Mouse (Mus musculus) kidney, postnatal 4 days (tissue): ENCODE measurements around the gene Mgmt.

Experiments
- DNase-seq, 2 experiments: peaks; one replicate each; pipeline ENCODE4 v3.0.0; 2021; ENCODE audit warnings: mixed read lengths in 2 of 2

Mgmt gene

DNA sequence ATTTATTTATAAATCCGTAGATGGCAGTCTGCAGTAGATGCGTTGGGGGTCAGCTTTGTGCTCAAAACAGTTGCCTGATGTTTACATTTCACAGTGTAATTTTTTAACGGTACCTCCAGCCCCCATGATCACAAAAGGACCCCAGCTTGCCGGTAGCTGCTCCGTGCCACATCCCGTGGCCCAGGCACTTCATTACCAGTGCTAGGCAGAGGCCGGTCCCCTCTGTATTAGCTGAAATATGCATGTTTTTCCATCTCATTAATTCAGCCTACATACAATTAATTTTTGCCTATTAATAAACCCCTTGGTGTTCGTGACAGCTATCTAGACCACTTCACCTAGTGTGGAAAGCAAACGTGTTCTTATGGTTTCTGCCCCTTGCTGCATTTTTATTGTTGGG, 169.8 kb downstream of the Mgmt start:
- no peak for DNase-seq

GRCm38 (mm10) chr7:137065408-137065807, 171.0 kb downstream of the Mgmt start:
- no peak for DNase-seq

DNA sequence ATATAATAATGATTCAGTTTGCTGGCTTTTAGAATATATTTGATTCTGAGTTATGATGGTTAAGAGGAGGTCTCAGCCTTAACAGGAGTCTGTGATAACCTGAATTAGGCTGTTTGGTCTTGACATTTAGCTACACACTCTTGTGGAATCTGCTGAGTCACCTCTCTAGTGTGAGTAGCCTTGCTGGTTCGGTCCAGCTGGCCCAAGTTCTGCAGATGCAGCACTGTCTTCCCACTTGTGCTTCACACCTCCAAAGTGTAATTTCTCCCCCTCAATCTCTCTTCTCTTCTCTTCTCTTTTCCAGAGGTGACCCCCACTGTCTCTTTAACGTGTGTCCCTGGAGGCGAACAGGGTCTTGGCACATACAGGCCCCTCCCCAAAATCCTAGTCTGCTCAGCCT, 171.8 kb downstream of the Mgmt start:
- DNase-seq, result no peak

DNA sequence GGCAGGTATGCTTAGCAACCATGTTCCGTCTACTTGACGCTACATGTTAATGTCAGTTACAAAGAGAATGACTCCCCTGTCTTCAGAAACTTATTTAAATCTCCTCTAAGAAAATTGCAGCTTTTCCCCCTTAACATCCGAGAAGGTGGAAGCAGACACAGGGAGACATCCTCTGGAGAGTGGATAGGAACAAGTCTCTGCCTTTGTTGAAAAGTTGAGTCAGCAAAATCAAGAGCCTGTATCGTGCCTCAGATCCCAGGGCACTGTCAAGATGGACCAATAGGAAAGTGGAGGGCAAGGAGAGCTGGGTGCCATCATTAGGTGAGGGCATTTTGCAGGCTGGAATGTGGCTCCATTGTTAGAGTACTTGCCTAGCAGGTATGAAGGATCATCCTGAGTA, 172.6 kb downstream of the Mgmt start:
- DNase-seq, result no peak

GRCm38 (mm10) chr7:137067758-137068157, 173.3 kb downstream of the Mgmt start:
- DNase-seq, result no peak

GRCm38 (mm10) chr7:137068796-137069195, 174.4 kb downstream of the Mgmt start:
- no peak for DNase-seq

DNA sequence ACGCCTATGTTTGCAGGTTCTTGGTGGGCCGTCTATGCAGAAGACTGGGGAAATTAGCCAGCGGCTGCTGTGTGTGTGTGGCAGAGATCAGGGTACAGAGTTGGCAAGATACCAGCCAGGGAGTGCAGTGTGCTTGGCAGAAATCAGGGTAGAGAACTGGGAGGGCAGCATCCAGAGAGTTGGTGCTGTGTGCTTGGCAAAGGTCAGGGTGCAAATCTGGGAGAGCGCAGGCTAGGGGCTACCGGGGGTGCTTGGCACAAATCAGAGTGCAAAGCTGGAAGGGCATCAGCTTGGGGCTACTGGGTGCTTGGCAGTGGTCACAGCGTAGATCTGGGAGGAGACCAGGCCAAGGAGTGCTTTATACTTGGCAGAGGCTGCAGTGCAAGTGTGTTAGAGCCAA, 175.4 kb downstream of the Mgmt start:
- DNase-seq, result no peak

- no peak for DNase-seq
Observed at GRCm38 (mm10) chr7:137071346-137071745, 176.9 kb downstream of the Mgmt start.

GRCm38 (mm10) chr7:137073878-137074277, 179.5 kb downstream of the Mgmt start:
- DNase-seq, result peak; percentile 61 to 62

DNA sequence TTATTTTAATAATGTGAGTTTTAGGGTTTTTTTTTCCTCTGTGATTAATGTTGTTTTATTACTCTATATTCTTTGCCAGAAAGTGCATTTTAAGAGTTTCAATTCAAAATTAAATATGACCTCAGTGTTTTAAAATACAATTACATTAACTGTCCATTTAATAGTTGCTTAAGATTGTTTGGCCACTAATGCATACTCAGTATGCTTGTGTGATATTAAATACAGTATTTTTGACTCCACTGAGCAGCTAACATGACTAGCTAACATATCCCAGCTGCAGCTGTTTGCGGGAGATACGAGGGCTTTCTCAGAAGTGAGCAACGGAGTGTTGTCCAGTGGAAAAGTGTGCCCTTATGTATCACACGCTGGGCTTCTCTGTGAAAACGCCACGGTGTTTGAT, 179.9 kb downstream of the Mgmt start:
- peak in 1 of 2 experiments; percentile 18 for DNase-seq

DNA sequence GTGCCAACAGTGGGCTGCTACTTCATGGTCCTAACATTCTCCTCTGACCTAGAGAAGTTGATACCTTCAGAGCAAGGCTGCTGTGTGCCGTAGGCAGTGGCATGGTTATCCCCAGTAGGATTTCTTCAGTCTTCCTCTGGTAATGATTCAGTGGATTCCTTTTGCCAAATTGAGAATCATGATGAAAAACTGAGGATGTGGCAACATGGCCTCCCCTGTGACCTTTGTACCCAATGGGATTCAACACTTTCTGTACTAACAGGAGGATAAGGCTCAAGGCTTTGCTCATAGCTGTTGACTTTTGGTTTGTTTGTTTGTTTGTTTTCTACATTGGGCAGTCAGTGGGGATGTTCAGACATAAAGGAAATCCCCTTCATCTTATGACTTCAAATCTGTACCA, 180.9 kb downstream of the Mgmt start:
- no peak for DNase-seq

DNA sequence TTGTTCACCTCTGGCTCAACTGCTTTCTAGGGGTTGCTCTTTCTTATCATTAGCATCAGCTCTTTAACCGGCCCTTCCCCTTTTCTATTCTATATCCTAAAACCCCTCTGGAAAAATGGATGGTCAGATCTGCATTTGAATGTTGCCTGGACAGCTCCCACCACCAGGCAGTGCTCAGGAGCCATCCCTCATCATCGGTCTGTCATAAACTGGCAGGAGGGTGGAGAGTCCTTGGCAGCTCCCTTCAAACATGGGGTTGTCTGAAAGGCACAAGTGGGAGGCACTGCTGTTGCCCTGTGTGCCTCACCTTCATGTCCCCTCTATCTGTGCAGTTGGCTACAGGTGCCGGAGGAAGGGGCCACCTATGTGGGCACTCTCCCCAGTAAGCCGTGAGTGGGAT, 185.8 kb downstream of the Mgmt start:
- DNase-seq, result no peak

DNA sequence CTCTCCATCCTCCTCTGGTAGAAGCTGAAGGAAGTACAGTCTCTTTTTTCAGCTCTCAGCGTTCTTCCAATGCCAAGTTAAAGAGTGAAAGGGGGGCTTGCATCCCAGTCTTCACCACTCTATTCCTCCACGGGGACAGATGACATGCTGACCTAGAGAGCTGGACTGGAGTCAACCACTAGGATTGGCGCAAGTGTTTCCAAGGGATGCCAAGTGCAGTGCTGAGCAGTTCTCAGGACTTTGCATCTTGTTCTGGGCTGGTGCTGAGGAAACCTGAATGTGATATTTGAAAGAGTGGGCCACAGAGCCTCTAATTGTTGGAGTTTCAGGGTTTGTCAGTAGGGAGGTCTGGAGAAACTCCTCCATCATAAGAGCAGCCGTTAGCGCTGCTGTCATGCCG, 187.8 kb downstream of the Mgmt start:
- DNase-seq, result no peak

DNA sequence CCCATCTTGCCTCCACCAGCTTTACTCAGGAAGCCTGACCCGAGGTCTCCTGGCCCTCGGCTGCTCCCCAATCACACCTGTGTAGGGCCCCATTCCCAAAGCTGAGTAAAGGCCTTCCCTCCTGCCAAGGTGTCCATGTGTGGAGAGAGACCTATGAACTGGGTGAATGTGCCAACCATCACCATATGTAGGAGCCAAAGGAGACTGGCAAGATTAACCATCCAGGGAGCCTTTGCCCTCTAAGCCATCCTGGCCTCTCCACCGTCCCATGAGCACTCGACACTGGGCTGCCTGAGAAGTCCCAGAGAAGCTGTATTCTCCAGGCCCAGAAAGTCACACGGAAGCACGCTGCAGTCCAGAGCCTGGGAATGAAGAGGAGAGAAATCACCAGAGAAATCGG, 190.2 kb downstream of the Mgmt start:
- no peak for DNase-seq

DNA sequence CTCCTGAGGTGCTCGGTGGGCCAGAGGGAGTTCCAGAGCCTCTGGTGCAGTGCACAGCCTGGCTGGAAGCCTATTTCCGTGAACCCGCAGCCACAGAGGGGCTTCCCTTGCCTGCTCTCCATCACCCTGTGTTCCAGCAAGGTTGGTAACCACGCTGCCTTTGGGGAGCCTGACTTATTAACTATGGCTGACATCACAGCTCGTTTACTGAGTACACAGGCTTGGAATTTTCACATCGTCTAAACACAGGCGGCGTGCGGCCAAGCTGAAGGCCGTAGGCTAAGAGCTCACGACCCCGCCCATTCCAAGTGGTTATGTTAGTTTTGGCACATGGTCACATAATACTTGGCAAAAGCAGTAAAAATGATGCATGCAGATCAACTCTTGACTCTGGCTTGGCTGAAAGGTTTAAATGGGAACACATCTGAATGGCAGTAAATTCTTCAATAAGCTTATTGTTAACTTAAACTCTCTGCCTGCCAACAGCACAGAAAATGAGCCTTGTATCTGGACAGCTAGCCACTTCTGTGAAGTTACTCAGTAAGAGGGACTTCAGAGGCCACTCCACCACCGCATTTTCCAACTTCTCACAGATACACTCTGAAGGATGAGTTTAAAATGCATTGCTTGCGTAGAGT, 191.7 kb downstream of the Mgmt start:
- peak; percentile 81 to 87 for DNase-seq

GRCm38 (mm10) chr7:137087136-137087535, 192.7 kb downstream of the Mgmt start:
- no peak for DNase-seq

DNA sequence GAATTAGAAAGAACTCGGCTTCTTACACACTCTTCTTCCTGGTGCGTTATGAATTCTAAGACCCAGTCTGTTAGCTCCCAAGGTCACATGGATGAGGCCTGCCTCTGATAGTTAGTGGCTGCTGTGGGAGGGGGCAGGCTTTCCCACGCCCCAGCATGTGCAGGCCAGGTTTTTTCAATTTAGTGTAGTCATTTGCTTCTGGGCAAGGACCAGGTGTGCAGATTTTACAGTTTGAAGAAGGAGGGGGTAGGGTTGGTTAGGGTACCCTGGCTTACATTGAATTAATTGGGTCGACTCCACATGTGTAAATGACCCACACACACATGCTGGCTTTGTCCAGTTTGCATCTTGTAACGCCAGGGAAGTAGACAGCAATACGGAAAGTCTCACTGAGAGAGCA, 193.7 kb downstream of the Mgmt start:
- DNase-seq, result no peak

DNA sequence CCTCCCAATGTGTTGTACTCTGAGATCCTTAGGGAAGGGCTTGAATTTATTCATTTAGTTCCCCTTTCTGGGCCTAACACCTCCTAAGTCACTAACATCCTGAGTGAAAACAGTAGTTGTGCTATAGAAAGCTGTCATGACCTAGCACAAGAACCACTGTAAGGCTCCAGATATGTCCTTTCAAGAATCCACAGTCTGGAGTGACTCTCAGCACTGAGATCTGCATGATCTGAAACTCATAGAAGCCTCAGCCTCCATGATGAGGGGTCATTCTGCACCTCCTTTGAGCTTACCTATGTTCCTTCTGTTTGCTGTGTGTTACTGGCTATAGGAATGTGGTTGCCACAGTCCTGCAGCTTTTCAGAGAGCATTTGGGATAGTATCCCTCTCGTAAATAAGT, 200.1 kb downstream of the Mgmt start:
- no peak for DNase-seq

GRCm38 (mm10) chr7:137095702-137096101, 201.3 kb downstream of the Mgmt start:
- no peak for DNase-seq

- DNase-seq, result no peak
Observed at GRCm38 (mm10) chr7:137099766-137100165, 205.4 kb downstream of the Mgmt start.

DNA sequence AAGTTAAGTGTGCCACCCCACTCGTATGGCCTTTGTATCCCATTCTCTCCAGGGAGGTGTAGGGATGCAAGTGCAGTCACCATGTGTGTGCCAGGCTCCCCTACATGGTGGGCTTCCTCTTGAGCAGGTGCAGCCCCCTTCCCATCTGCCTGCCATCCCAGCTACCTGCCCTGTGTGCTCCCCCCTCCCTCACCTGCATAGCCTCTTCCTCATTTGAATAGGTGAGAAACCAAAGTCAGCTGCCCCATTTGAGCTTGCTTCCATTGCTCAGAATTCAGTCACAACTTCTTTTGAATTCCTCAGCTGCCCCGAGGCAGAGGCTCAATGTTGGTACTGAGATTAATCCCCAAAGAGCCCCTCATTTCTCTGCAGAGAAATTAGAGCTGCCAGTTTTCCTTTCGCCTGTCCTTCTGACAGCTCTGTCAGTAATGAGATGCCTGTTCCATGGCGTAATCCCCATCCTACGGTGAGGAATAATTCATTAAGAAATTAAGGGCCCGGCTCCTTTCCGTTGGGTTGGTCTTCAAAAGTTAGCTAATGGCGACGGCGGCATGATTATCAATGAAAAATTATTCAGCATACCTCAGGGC, 208.3 kb downstream of the Mgmt start:
- no peak for DNase-seq

DNA sequence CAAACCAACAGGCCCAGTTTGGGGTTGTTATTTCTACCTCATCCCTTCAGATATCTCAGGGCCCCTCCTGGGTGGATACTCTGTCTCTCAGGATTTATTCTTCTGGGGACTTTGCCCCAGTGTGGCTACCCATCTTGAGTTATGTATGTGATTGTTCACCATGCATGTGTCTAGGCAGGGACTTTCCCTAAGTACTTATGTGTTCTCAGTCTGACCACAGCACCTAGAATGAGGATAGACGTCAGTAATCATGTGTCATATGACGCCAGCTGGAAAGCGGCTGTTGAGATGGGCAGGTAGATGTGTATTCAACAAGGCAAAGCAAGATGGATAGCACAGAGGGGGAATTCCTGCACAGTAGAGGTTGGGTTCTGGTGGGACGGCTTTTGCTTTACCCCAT, 217.7 kb downstream of the Mgmt start:
- DNase-seq, result no peak

GRCm38 (mm10) chr7:137116246-137116645, 221.8 kb downstream of the Mgmt start:
- no peak for DNase-seq

- DNase-seq, result no peak
Observed at GRCm38 (mm10) chr7:137121243-137121858, 226.9 kb downstream of the Mgmt start.

DNA sequence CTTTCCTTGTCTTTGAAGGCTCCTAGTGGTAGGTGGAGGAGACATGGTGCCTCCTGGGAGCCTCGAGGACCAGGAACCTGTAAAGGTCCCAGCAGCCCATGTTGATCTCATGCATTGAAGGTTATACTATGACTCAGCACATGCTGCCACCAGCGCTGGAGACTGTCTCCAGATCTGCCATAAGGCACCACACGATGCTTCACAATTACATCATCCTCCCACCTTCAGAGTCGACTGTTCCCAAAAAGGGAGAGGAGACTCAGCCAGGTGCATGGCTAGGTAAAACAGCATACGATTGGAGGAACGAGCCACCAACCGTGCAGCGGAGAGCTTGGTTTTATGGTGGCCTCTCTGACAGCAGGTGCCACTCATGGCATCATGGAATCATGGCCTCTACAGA, 234.3 kb downstream of the Mgmt start:
- DNase-seq, result no peak
